Mouse (Mus musculus) liver, embryonic 14.5 days (tissue): Measurements from ENCODE around the gene Syt11. TPM values are rescaled to one million over a fixed set of nuclear protein-coding genes. Genes with fewer than 3 reads are reported as not detected.

Source experiments
- ATAC-seq: fragments of 200-750 bp; cut with Nextera tagmentation; 2 replicates; pipeline ENCODE4 v1.8.0; 2017; ENCODE audit warnings: moderate number of reproducible peaks, mild to moderate bottlenecking, moderate library complexity; ENCODE audit not compliant: insufficient read depth
- DNase-seq, 3 experiments: peaks; one replicate each; pipeline ENCODE4 v3.0.0-alpha.2; 2012 to 2013; ENCODE audit warnings: low read depth in 3 of 3, low spot score in 3 of 3
- H3K27ac ChIP-seq: fragments of 300-500 bp; sonication (generic); 2 replicates; pipeline ENCODE4 v1.5.1; 2014; ENCODE audit warnings: moderate library complexity, mild to moderate bottlenecking, control low read depth, inconsistent platforms
- H3K27me3 ChIP-seq: fragments of 300-500 bp; sonication (generic); 2 replicates; pipeline ENCODE4 v1.6.1; 2014; ENCODE audit warnings: mild to moderate bottlenecking, low read length, moderate library complexity; ENCODE audit not compliant: control insufficient read depth, insufficient read depth
- H3K36me3 ChIP-seq: fragments of 300-500 bp; sonication (generic); replicated peaks from 2 replicates; pipeline ENCODE4 v1.6.1; 2014; ENCODE audit warnings: low read depth; ENCODE audit not compliant: control insufficient read depth, insufficient read depth
- H3K4me1 ChIP-seq, 2 experiments: fragments of 200-500 bp in 1 of 2; fragments of 300-500 bp in 1 of 2; sonication (generic) in 1 of 2; replicated peaks; 2 replicates each; pipeline ENCODE4 v1.6.1; 2012 to 2014; ENCODE audit warnings: antibody characterized with exemption in 1 of 2, inconsistent platforms in 1 of 2, low read length in 1 of 2; ENCODE audit not compliant: control insufficient read depth in 2 of 2, insufficient read depth in 2 of 2
- H3K4me2 ChIP-seq: fragments of 300-500 bp; sonication (generic); 2 replicates; pipeline ENCODE4 v1.6.1; 2014; ENCODE audit warnings: low read depth, mild to moderate bottlenecking, control low read depth, moderate library complexity
- H3K4me3 ChIP-seq, 2 experiments: fragments of 200-500 bp in 1 of 2; fragments of 300-500 bp in 1 of 2; sonication (generic) in 1 of 2; 2 replicates each; pipeline ENCODE4 v1.5.1; 2012 to 2014; ENCODE audit warnings: low read depth in 2 of 2, low read length in 2 of 2, mild to moderate bottlenecking in 2 of 2, control low read depth in 1 of 2, inconsistent platforms in 1 of 2, moderate library complexity in 1 of 2; ENCODE audit not compliant: insufficient read depth in 1 of 2
- H3K9ac ChIP-seq: fragments of 300-500 bp; sonication (generic); replicated peaks from 2 replicates; pipeline ENCODE4 v1.6.1; 2014; ENCODE audit warnings: mild to moderate bottlenecking, control low read depth, moderate library complexity
- H3K9me3 ChIP-seq: fragments of 300-500 bp; sonication (generic); 2 replicates; pipeline ENCODE4 v1.6.1; 2016; ENCODE audit warnings: low read length, mixed read lengths; ENCODE audit not compliant: control insufficient read depth
- CTCF ChIP-seq: IDR thresholded peaks from 2 replicates; pipeline ENCODE4 v1.5.1; 2016; ENCODE audit warnings: antibody characterized with exemption, low read depth, control low read depth
- EP300 ChIP-seq: IDR thresholded peaks from 2 replicates; pipeline ENCODE4 v1.6.1; 2016; ENCODE audit warnings: antibody characterized with exemption, low read depth
- WGBS: fragments of 180-500 bp; shearing (Covaris S2); extraction: QIAGEN DNeasy Blood & Tissue Kit; methylation state at CpG from one replicate; pipeline ENCODE4 v1.1.7; 2014; ENCODE audit not compliant: insufficient replicate concordance; 5-methylcytosine and 5-hydroxymethylcytosine counted together
- polyA plus RNA-seq, 2 experiments: library from polyadenylated mRNA; depleted of rRNA in 1 of 2; stranded (reverse) in 1 of 2; unstranded in 1 of 2; fragments of >200 nt; fragmentation: Nextera tagmentation in 1 of 2; extraction: Ambion mirVana in 1 of 2; gene quantifications; 2 replicates each; pipeline versions ENCODE4 v1.2.1 to v1.2.3; 2012 to 2014

The Syt11 gene
- polyA plus RNA-seq, 2 experiments = 0.35 to 0.47 TPM

- no peak overlapping the region for H3K4me2 ChIP-seq
- ATAC-seq = no peak
- H3K4me1 ChIP-seq = peaks cover 3 to 12% of the 10 kb centered on the region in 2 experiments; a peak in 3 of 4 replicates
- H3K9me3 ChIP-seq = no peaks in the 10 kb centered on the region
- H3K9ac ChIP-seq = no peak overlapping the region
- TF ChIP-seq EP300 (no peak), CTCF (peak; percentile 33)
- no peaks in the 10 kb centered on the region for H3K36me3 ChIP-seq
- no peak overlapping the region for H3K4me3 ChIP-seq
- 45% methylated on average over 6 of the region's 6 CpGs for WGBS
- no peak for DNase-seq
- H3K27ac ChIP-seq = no peak overlapping the region
- H3K27me3 ChIP-seq = no peaks in the 10 kb centered on the region
Observed at GRCm38 (mm10) chr3:88762401-88762831, 12.5 kb downstream of the Syt11 start.

GRCm38 (mm10) chr3:88761619-88762018 is 13.3 kb downstream of the Syt11 start:
- 82% methylated on average over 19 of the region's 19 CpGs for WGBS
- DNase-seq (no peak), ATAC-seq (no peak)
- Histone ChIP-seq H3K36me3 (no peaks in the 10 kb centered on the region), H3K27ac (no peak overlapping the region), H3K4me1 (peaks cover 3 to 12% of the 10 kb centered on the region in 2 experiments; a peak in 3 of 4 replicates), H3K9me3 (no peaks in the 10 kb centered on the region), H3K9ac (no peak overlapping the region), H3K4me3 (no peak overlapping the region), H3K4me2 (no peak overlapping the region), H3K27me3 (no peaks in the 10 kb centered on the region)
- TF ChIP-seq EP300 = no peak
- TF ChIP-seq CTCF = no peak

- no peak overlapping the region for H3K9ac ChIP-seq
- TF ChIP-seq EP300 = 0 out of 2 replicates have a peak, but pooled peaks have one; percentile 16
- TF ChIP-seq CTCF = no peak
- DNase-seq (no peak), ATAC-seq (0 out of 2 replicates have a peak, but pooled peaks have one; percentile 37)
- H3K27ac ChIP-seq = no peak overlapping the region
- no peaks in the 10 kb centered on the region for H3K36me3 ChIP-seq
- WGBS = 10% methylated on average over 5 of the region's 5 CpGs
- H3K4me1 ChIP-seq = peaks cover 3 to 16% of the 10 kb centered on the region in 2 experiments; a peak in 3 of 4 replicates
- no peaks in the 10 kb centered on the region for H3K9me3 ChIP-seq
- peak overlapping the region; percentile 15; the same call in 1 of the 2 replicates for H3K4me2 ChIP-seq
- H3K27me3 ChIP-seq = no peaks in the 10 kb centered on the region
- no peak overlapping the region for H3K4me3 ChIP-seq
Observed at GRCm38 (mm10) chr3:88758045-88758500, 16.9 kb downstream of the Syt11 start.

GRCm38 (mm10) chr3:88756276-88756675 is 18.7 kb downstream of the Syt11 start:
- no peaks in the 10 kb centered on the region for H3K36me3 ChIP-seq
- no peak overlapping the region for H3K4me3 ChIP-seq
- no peak for ATAC-seq
- H3K27me3 ChIP-seq = no peaks in the 10 kb centered on the region
- 47% methylated on average over 4 of the region's 4 CpGs for WGBS
- no peak for DNase-seq
- no peak overlapping the region for H3K4me2 ChIP-seq
- H3K4me1 ChIP-seq = peaks cover 3 to 16% of the 10 kb centered on the region in 2 experiments; a peak in 3 of 4 replicates
- no peaks in the 10 kb centered on the region for H3K9me3 ChIP-seq
- H3K9ac ChIP-seq = no peak overlapping the region
- no peak overlapping the region for H3K27ac ChIP-seq
- TF ChIP-seq EP300 (no peak), CTCF (no peak)

DNA sequence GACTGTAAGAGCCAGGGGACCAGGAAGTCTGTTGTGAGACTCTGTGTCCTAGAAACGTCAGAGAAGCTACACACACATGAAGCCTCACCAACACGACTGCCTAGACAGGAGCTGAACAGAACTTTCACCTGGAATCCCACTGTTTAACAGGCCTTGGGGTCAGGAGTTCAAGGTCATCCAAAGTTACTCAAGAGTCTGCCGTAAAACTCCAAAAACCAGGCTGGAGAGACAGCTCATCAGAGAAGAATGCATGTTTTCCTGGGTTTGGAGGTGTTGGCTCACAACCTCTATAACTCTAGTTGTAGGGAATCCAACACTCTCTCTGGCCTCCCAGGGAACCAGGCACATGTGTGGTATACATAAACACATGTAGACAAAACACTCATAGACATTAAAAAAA is 19.4 kb downstream of the Syt11 start:
- ATAC-seq = no peak
- H3K4me3 ChIP-seq = no peak overlapping the region
- no peak overlapping the region for H3K4me2 ChIP-seq
- no peak for DNase-seq
- TF ChIP-seq EP300 (no peak), CTCF (no peak)
- no peaks in the 10 kb centered on the region for H3K27me3 ChIP-seq
- H3K4me1 ChIP-seq = peaks cover 3 to 16% of the 10 kb centered on the region in 2 experiments; a peak in 3 of 4 replicates
- H3K27ac ChIP-seq = no peak overlapping the region
- WGBS = 47% methylated on average over 3 of the region's 3 CpGs
- H3K36me3 ChIP-seq = no peaks in the 10 kb centered on the region
- no peaks in the 10 kb centered on the region for H3K9me3 ChIP-seq
- H3K9ac ChIP-seq = no peak overlapping the region
